Mouse (Mus musculus) MEL-GATA-1-ER (cell line): Measurements from ENCODE around the gene Gm49373.

Experiments used
- DNase-seq: peaks from one replicate; pipeline ENCODE4 v3.0.0-alpha.2; 2012; ENCODE audit warnings: low read depth; ENCODE audit errors: extremely low read depth

Gene Gm49373

DNA sequence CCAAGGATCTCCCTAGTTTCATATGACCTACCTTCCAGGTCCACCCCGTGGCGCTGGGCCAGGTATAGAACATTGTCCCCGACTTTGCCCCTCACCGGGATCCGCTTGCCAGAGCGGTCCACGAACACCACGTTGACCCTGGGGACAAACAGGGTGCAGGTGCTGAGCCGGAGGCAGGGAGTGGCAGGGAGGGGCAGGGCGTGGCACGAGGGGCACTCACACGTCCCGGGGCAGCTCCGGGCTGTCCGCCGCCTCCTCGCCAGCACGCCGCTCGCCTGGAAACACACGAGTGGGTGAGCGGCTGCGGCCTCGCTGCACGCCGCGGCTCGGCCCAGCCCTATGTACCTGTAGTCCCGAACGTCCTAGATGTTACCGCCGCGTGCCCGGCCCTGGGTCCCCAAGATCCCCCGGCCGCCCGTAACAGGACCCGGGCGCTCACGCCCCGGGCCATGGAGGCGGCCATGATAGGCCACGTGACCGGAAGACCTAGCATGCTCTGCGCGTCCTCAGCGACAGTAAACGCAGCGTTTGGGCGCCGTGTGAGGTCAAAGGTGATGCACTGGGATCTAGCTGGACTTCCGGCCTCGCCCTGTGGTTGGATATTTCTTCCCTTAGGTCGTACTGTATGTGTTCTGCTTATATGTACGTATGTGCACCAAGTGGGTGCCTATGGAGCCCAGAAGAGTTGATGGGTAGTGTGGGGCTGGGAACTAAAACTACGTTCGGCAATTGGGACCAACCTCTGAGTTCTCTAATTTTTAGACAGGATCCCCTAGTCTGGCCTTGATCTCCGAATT, at the start of gene Gm49373, which contains the start of gene Fdx1l:
Gene Gm49373 (minus strand): TSS at position 53 of the 797 bp plus-strand sequence.
Gene Fdx1l (minus strand): TSS at position 571 of the 797 bp plus-strand sequence.
- DNase-seq, result peak; percentile 82

DNA sequence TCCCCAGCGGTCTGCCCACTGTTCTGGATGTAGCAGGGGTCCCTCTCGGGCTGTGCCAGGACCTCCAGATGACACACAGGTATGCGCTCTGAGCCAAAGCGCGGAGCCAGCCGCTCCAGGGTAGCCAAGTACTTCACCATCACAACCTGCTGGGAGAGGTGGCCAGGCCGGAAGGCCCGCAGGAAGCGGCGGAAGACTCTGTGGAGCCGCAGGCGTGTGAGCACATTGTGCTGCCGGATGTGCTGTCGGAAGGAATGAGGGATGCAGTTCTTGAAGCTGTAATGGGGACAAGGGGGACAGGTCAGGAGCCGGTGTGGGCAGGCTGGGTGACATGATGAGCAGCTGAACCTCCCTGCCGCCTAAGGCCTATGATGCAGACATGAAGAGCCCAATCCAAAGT, 48.6 kb upstream of the Gm49373 start:
- DNase-seq, result no peak

GRCm38 (mm10) chr9:21117073-21117472, 44.2 kb upstream of the Gm49373 start:
- no peak for DNase-seq

DNA sequence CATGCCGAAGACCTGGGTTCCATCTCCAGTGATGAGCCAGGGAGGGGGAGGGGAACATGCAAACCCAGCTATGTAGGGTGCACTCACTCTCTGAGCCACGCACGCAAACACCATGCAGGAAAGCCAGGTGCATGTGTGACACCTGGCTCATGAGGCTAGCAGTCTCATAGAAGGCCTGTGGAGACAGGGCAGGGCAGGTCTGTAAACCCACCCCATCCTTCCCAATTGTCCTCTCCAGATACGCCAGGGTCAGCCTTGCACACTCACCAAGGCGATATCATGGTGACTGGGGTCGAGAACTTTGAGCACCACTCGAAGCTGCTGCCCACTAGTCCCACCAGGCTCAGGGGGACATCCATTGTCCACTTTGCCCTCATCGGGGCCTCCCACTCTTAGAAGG, 42.2 kb upstream of the Gm49373 start:
- no peak for DNase-seq

- DNase-seq, result no peak
Observed at GRCm38 (mm10) chr9:21114190-21114589, 41.3 kb upstream of the Gm49373 start.

GRCm38 (mm10) chr9:21113751-21114150, 40.9 kb upstream of the Gm49373 start:
- DNase-seq, result no peak

- DNase-seq, result no peak
Observed at GRCm38 (mm10) chr9:21107607-21108237, 34.8 kb upstream of the Gm49373 start.

GRCm38 (mm10) chr9:21105760-21106564, 33.1 kb upstream of the Gm49373 start:
- DNase-seq, result no peak

DNA sequence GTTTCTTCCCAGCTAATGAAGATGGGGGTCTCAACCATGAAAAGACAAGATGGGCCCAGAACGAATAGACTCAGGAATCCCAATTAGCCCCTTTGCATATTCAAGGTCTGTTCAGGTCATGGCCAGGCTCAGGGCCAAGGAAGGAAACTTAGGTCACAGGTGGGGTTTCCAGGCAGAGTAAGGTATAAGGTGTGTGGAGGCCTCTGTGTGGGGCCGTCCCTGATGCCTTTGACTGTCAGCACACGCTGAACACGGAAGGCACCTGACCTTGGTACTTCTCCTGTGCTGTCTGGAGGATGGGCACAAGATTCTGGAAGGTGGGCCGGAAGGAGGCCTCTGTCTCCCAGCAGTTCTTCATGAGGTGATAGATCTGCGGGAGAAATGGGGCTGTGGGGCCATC, 31.9 kb upstream of the Gm49373 start:
- DNase-seq, result no peak

DNA sequence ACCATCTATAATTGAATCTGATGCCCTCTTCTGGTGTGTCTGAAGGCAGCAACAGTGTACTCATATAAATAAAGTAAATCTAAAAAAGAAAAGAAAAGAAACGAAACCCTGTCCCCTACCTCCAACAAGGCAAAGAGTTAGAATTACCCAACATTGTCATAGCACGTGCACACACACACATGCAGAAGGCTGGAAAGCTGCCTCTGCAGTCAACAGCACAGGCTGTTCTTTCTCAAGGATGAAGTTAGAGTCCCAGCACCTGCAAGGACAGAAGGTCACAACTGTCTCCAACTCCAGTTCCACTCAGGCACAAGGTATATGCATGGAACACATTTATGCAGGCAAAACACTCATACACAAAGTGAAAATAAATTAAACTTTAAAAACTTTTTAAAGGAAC, 29.2 kb upstream of the Gm49373 start:
- no peak for DNase-seq

DNA sequence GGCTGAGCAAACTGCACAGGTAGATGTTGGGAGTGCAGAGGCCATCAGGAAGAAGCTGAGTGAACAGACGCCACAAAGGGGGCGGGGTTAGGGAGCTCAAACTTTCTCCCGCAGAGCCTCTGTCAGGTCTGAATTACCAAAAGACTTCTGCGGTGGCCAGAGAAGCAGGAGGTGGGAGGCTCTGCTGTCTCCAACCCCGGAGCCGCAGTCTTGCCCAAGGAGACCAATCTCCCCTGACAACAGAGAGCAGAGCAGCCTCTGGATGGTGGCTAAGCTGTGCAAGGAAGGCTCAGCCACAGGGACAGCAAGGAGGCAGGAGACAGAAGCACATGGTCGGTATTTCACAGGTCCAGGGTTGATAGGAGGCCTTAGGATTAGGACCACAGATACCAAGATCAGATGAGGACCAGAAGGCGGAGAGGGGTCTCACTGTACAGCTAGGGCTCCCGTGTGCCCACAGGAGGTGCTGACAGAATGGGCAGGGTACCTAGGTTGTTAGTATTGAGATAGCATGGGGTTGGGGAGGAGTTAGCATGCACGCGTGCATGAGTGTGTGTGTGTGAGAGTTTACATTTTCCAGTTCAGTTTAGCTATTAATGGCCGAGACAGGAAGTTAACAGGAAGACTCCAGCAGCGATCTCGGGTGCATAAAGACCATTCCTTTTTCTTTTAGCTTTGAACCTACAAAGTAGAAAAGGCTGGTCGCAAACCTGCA, 27.7 kb upstream of the Gm49373 start:
- DNase-seq, result no peak

DNA sequence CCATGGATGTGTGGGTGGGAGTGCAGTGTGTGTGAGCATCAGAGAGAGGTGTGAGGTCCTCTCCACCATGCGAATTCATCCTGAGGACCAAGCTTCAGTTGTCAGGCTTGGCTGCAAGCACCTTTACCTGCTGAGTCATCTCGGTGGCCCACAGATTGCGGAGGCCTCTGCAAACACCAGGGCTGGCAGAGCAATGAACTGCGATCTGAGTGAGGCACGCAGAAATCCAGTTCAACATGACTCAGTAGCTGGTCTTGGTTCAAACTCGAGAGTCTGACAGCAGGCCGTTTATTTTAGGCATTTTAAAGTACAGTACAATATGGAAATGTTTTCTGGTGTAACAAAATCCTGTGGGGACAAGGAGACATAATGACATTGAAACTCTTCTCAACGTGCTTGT, 24.9 kb upstream of the Gm49373 start:
- no peak for DNase-seq

- no peak for DNase-seq
Observed at GRCm38 (mm10) chr9:21095958-21096357, 23.1 kb upstream of the Gm49373 start.

- DNase-seq, result no peak
Observed at GRCm38 (mm10) chr9:21093423-21093822, 20.5 kb upstream of the Gm49373 start.

DNA sequence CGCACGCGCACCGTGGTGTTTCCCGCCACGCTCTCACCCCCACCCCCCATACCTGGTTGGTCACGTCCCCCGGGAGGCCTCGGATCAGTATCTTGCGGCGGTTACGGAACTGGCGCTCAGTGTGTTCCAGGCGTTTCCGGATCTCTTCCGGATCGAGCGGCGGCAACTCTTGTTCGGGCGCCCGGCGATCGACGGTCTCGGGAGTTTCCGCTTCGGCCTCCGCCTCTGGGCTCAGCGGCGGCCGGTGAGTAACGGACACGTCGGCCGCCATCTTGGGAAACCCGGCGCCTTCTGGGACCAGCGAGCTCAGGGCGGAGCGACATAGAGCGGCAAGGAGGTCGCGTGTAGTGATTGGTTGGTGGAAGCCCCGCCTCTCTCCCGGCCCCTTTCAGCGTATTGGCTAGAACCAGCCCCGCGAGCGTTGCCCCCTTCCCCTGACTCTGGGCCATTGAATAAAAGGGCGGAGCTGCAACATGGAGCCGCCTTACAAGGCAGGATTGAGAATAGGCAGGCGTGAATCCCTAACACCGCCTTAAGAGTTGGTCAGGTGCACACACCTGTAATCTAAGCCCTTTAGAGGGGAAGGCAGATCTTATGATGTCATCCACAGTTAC, 18.9 kb upstream of the Gm49373 start, which contains the start of the genes Gm38431 and Raver1:
Gene Gm38431 (minus strand): TSS at position 291 of the 614 bp plus-strand sequence.
Gene Raver1 (minus strand): TSS at position 302 of the 614 bp plus-strand sequence.
- peak; percentile 97 for DNase-seq

- DNase-seq, result peak; percentile 39
Observed at GRCm38 (mm10) chr9:21090972-21091706, 18.2 kb upstream of the Gm49373 start.

DNA sequence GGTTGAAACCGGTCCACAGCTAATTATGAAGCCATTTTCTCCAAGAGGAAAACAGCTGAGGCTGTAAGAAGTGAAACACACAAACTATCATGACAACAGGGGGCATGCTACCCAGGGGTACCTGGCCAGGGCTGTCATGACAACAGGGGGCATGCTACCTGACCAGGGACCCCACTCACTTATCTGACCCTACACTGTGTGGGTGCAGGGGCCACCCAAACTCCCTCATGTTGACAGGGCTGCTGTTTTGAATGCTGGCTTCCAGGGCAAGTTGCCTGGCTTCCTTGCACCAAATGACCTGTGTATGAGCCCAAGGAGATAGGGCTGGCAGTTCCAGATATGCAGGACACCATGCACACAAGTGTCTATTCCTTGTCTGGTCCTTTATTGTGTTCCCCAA, 17.6 kb upstream of the Gm49373 start:
- no peak for DNase-seq

DNA sequence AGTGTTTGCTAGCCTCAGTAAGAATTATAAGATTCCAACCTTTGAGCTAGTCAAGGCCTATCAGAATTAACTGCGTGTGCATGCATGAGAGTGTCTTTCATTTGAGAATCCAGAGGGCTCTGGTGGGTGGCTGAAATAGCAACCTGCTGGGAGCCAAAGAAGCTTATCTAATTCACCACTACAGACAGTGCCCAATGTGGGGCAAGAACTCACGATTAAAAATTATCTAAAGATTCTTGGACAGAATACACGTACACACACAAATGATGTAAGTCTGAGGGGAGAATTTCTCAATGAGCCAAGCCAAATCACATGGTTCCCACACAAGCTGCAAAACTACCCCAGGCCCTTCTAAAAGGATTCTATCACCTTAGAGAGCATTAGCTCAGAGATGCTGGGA, 10.4 kb upstream of the Gm49373 start:
- DNase-seq, result no peak

GRCm38 (mm10) chr9:21081127-21081526, 8.2 kb upstream of the Gm49373 start:
- DNase-seq, result no peak

DNA sequence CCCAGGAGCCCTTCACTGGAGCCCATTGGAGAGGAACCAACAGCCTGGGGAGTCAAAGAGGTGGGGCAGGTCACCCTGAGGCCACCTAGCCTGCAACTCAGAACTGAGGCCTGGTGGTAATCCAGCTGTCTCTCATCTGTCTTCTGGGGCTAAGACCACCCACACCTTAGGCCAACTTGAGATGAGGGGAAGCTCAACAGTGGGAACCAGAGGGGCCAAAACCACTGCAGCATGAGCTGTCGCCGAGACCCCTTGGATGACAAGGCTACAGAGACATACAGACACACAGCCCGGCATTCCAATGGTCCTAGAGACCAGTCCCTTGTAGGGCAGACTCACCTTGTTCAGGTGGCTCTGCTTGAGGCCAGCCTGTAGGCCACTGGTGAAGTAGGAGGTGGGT, 2.7 kb upstream of the Gm49373 start:
- no peak for DNase-seq
